Comparison of ENCODE assay signal across 21 mouse cellular contexts in genomic region chr15:97760952-97761351, GRCm38 (mm10). TPM values are rescaled to one million over a fixed set of nuclear protein-coding genes. Genes with fewer than 3 reads are reported as not detected.
DNase-seq lines count a peak whose midpoint lies in the region; ATAC-seq and TF ChIP-seq lines count a peak whose summit lies in the region.
"Had no signal": no experiment of that assay in that cellular context is flagged by ENCODE, and none has a peak within 500 bp of the region (broad histone marks: within the 10 kb centered on the region; RNA-seq: fewer than 3 reads in every experiment).

No protein-coding gene starts in this region.

- H3K9ac ChIP-seq in intestine, embryonic 14.5 days (ENCODE audit: low read length), result no peak overlapping the region
- no peak overlapping the region for H3K9ac ChIP-seq in intestine, embryonic 16.5 days (ENCODE audit: low read depth, low read length)
- H3K9ac ChIP-seq in lung, embryonic 14.5 days, result no peak overlapping the region
- no peak overlapping the region for H3K9ac ChIP-seq in lung, postnatal 0 days (replicated peaks; ENCODE audit: low read depth)
- H3K9ac ChIP-seq in liver, embryonic 13.5 days, result no peak overlapping the region
- H3K9ac ChIP-seq in stomach, embryonic 16.5 days (ENCODE audit: low read length), result no peak overlapping the region
- H3K9ac ChIP-seq: embryonic facial prominence, embryonic 15.5 days had no signal

- H3K4me1 ChIP-seq in intestine, embryonic 14.5 days (replicated peaks; ENCODE audit: control insufficient read depth, insufficient read depth, low read length), result no peaks in the 10 kb centered on the region
- 0 out of 2 replicates have a peak, but pooled peaks cover 2% of the 10 kb centered on the region for H3K4me1 ChIP-seq in intestine, embryonic 16.5 days (ENCODE audit: control insufficient read depth, insufficient read depth, low read length)
- peaks cover 12% of the 10 kb centered on the region; the same call in 1 of the 2 replicates for H3K4me1 ChIP-seq in lung, embryonic 14.5 days (ENCODE audit: insufficient read depth)
- H3K4me1 ChIP-seq in lung, postnatal 0 days (ENCODE audit: insufficient read depth, low read depth, low read length), result peaks cover 10% of the 10 kb centered on the region
- H3K4me1 ChIP-seq in liver, embryonic 13.5 days (replicated peaks), result peaks cover 8% of the 10 kb centered on the region; the same call in 1 of the 2 replicates
- H3K4me1 ChIP-seq in stomach, embryonic 16.5 days (ENCODE audit: control insufficient read depth, insufficient read depth, low read length), result no peaks in the 10 kb centered on the region

- no peaks in the 10 kb centered on the region for H3K9me3 ChIP-seq in intestine, embryonic 14.5 days (ENCODE audit: control insufficient read depth, low read length)
- no peaks in the 10 kb centered on the region for H3K9me3 ChIP-seq in intestine, embryonic 16.5 days (ENCODE audit: control insufficient read depth, low read length)
- no peaks in the 10 kb centered on the region for H3K9me3 ChIP-seq in lung, embryonic 14.5 days (ENCODE audit: low read depth, low read length)
- H3K9me3 ChIP-seq in lung, postnatal 0 days (ENCODE audit: low read length), result no peaks in the 10 kb centered on the region
- H3K9me3 ChIP-seq in liver, embryonic 13.5 days (replicated peaks), result no peaks in the 10 kb centered on the region
- H3K9me3 ChIP-seq in stomach, embryonic 16.5 days (replicated peaks; ENCODE audit: control insufficient read depth, low read length), result no peaks in the 10 kb centered on the region
- H3K9me3 ChIP-seq: embryonic facial prominence, embryonic 15.5 days; forebrain, embryonic 10.5 days; G1E had no signal

- TF ChIP-seq CTCF in lung, embryonic 14.5 days (IDR thresholded peaks at IDR 0.05; ENCODE audit: low read depth), result no peak
- TF ChIP-seq CTCF in lung, postnatal 0 days (IDR thresholded peaks at IDR 0.05), result no peak

- intact Hi-C loops in left cerebral cortex, postnatal 36 days (cut with DNase I), result no loop called here

- no peak overlapping the region for H3K27ac ChIP-seq in intestine, embryonic 14.5 days (ENCODE audit: low read depth)
- no peak overlapping the region for H3K27ac ChIP-seq in intestine, embryonic 16.5 days (ENCODE audit: low read length)
- no peak overlapping the region for H3K27ac ChIP-seq in lung, embryonic 14.5 days (ENCODE audit: low read depth)
- H3K27ac ChIP-seq in lung, postnatal 0 days (ENCODE audit: low read length), result no peak overlapping the region
- H3K27ac ChIP-seq in liver, embryonic 13.5 days, result no peak overlapping the region
- H3K27ac ChIP-seq in stomach, embryonic 16.5 days (ENCODE audit: low read length), result no peak overlapping the region
- H3K27ac ChIP-seq: embryonic facial prominence, embryonic 15.5 days; forebrain, embryonic 10.5 days had no signal

- 75% methylated on average over 5 of the region's 5 CpGs for WGBS in intestine, embryonic 14.5 days
- WGBS in intestine, embryonic 16.5 days, result 66% methylated on average over 5 of the region's 5 CpGs
- 62% methylated on average over 5 of the region's 5 CpGs for WGBS in lung, embryonic 14.5 days
- 63% methylated on average over 5 of the region's 5 CpGs for WGBS in lung, postnatal 0 days
- WGBS in liver, embryonic 13.5 days (ENCODE audit: insufficient replicate concordance), result 55% methylated on average over 5 of the region's 5 CpGs
- 57% methylated on average over 5 of the region's 5 CpGs for WGBS in stomach, embryonic 16.5 days

- no peak overlapping the region for H3K4me3 ChIP-seq in intestine, embryonic 14.5 days (ENCODE audit: low read depth, low read length)
- H3K4me3 ChIP-seq in intestine, embryonic 16.5 days (ENCODE audit: low read length), result no peak overlapping the region
- no peak overlapping the region for H3K4me3 ChIP-seq in lung, embryonic 14.5 days (ENCODE audit: low read depth, low read length)
- H3K4me3 ChIP-seq in lung, postnatal 0 days (ENCODE audit: low read depth, low read length), result no peak overlapping the region
- H3K4me3 ChIP-seq in liver, embryonic 13.5 days (replicated peaks), result no peak overlapping the region
- no peak overlapping the region for H3K4me3 ChIP-seq in stomach, embryonic 16.5 days (replicated peaks; ENCODE audit: low read length)
- H3K4me3 ChIP-seq: embryonic facial prominence, embryonic 15.5 days; erythroblast, embryonic 14.5 days; forebrain, embryonic 10.5 days had no signal

- no peaks in the 10 kb centered on the region for H3K36me3 ChIP-seq in intestine, embryonic 14.5 days (ENCODE audit: control insufficient read depth, insufficient read depth, low read length)
- no peaks in the 10 kb centered on the region for H3K36me3 ChIP-seq in intestine, embryonic 16.5 days (ENCODE audit: control insufficient read depth, insufficient read depth, low read length)
- peaks cover 23% of the 10 kb centered on the region; the same call in 1 of the 2 replicates for H3K36me3 ChIP-seq in lung, embryonic 14.5 days (ENCODE audit: insufficient read depth)
- peaks cover 16% of the 10 kb centered on the region; the same call in 1 of the 2 replicates for H3K36me3 ChIP-seq in lung, postnatal 0 days (ENCODE audit: insufficient read depth, low read length)
- H3K36me3 ChIP-seq in liver, embryonic 13.5 days, result no peaks in the 10 kb centered on the region
- no peaks in the 10 kb centered on the region for H3K36me3 ChIP-seq in stomach, embryonic 16.5 days (ENCODE audit: control insufficient read depth, insufficient read depth, low read length)
- H3K36me3 ChIP-seq: embryonic facial prominence, embryonic 15.5 days; forebrain, embryonic 10.5 days; G1E had no signal

- H3K4me2 ChIP-seq in intestine, embryonic 14.5 days (ENCODE audit: low read length), result 0 out of 2 replicates have a peak overlapping the region, but pooled peaks have one; percentile 6
- no peak overlapping the region for H3K4me2 ChIP-seq in intestine, embryonic 16.5 days (ENCODE audit: low read depth, low read length)
- peak overlapping the region; percentile 12; the same call in 1 of the 2 replicates for H3K4me2 ChIP-seq in lung, embryonic 14.5 days
- H3K4me2 ChIP-seq in lung, postnatal 0 days (replicated peaks; ENCODE audit: low read depth, low read length), result no peak overlapping the region
- peak overlapping the region; percentile 14; the same call in 1 of the 2 replicates for H3K4me2 ChIP-seq in liver, embryonic 13.5 days
- H3K4me2 ChIP-seq in stomach, embryonic 16.5 days (ENCODE audit: low read depth, low read length), result peak overlapping the region; percentile 10; the same call in 1 of the 2 replicates
- H3K4me2 ChIP-seq: embryonic facial prominence, embryonic 15.5 days; heart, embryonic 11.5 days had no signal

- ATAC-seq in intestine, embryonic 14.5 days (replicated peaks; ENCODE audit: low FRiP score, low TSS enrichment, low read depth), result no peak
- ATAC-seq in intestine, embryonic 16.5 days, result no peak
- ATAC-seq in lung, embryonic 14.5 days (ENCODE audit: insufficient read depth), result no peak
- no peak for ATAC-seq in lung, postnatal 0 days
- no peak for ATAC-seq in liver, embryonic 13.5 days (ENCODE audit: low read depth)
- ATAC-seq in stomach, embryonic 16.5 days (ENCODE audit: insufficient read depth, low FRiP score), result no peak
- ATAC-seq: forebrain, embryonic 14.5 days; hindbrain, embryonic 16.5 days had no signal

- no peak for TF ChIP-seq EP300 in lung, postnatal 0 days (IDR thresholded peaks at IDR 0.05)

- no peaks in the 10 kb centered on the region for H3K27me3 ChIP-seq in intestine, embryonic 14.5 days (replicated peaks; ENCODE audit: control insufficient read depth, insufficient read depth, low read length)
- H3K27me3 ChIP-seq in intestine, embryonic 16.5 days (replicated peaks; ENCODE audit: control insufficient read depth, insufficient read depth, low read length), result no peaks in the 10 kb centered on the region
- H3K27me3 ChIP-seq in lung, embryonic 14.5 days (ENCODE audit: insufficient read depth, low read length), result no peaks in the 10 kb centered on the region
- no peaks in the 10 kb centered on the region for H3K27me3 ChIP-seq in lung, postnatal 0 days (replicated peaks; ENCODE audit: insufficient read depth, low read length)
- peaks cover 26% of the 10 kb centered on the region for H3K27me3 ChIP-seq in liver, embryonic 13.5 days
- H3K27me3 ChIP-seq in stomach, embryonic 16.5 days (ENCODE audit: control insufficient read depth, insufficient read depth, low read length), result peaks cover 2% of the 10 kb centered on the region; the same call in 1 of the 2 replicates

- no peak for DNase-seq in intestine, embryonic 14.5 days (ENCODE audit: low spot score)
- no peak for DNase-seq in lung, embryonic 14.5 days
- DNase-seq in lung, postnatal 0 days (ENCODE audit: low spot score), result no peak
- no peak for DNase-seq in liver, embryonic 13.5 days
- no peak for DNase-seq in left cerebral cortex, postnatal 36 days (ENCODE audit: low spot score in 2 of 2)
- DNase-seq: adrenal gland, adult 8-10 months; adrenal gland, postnatal 36 days; cerebellum, adult 8-10 months; embryo, embryonic 11 days; gastrocnemius, postnatal 36 days; heart, adult 11 months had no signal

RNA-seq across cellular contexts. Expression of gene Rapgef3, which starts 6.8 kb away (rescaled TPM):
- polyA plus RNA-seq in intestine, embryonic 14.5 days (2014; fragmentation: Nextera tagmentation; extraction: Ambion mirVana), result 6.3 and 8.7 TPM in 2 replicates
- 7.9 and 8.5 TPM in 2 replicates for polyA plus RNA-seq in intestine, embryonic 16.5 days (2015; fragmentation: Nextera tagmentation; extraction: Ambion mirVana)
- 14.3 and 17.5 TPM in 2 replicates for polyA plus RNA-seq in lung, embryonic 14.5 days (2014; fragmentation: Nextera tagmentation; extraction: Ambion mirVana)
- polyA plus RNA-seq in lung, postnatal 0 days (2015; fragmentation: Nextera tagmentation; extraction: Ambion mirVana), result 18.7 and 25.5 TPM in 2 replicates
- polyA plus RNA-seq in liver, embryonic 13.5 days (2015; fragmentation: Nextera tagmentation; extraction: Ambion mirVana), result 1.2 and 1.8 TPM in 2 replicates
- 9.4 and 12.6 TPM in 2 replicates for polyA plus RNA-seq in stomach, embryonic 16.5 days (2015; fragmentation: Nextera tagmentation; extraction: Ambion mirVana)
- 10 to 100 TPM; 35.7 to 52.9 TPM for total RNA-seq in left cerebral cortex, postnatal 36 days (2021)
- polyA plus RNA-seq: erythroblast, embryonic 14.5 days had no signal

RNA-seq across cellular contexts. Expression of gene Slc48a1, which starts 17.4 kb away (rescaled TPM):
- polyA plus RNA-seq in intestine, embryonic 14.5 days (2014; fragmentation: Nextera tagmentation; extraction: Ambion mirVana), result 22.5 and 26.7 TPM in 2 replicates
- 25.4 and 26.9 TPM in 2 replicates for polyA plus RNA-seq in intestine, embryonic 16.5 days (2015; fragmentation: Nextera tagmentation; extraction: Ambion mirVana)
- 25.3 and 32.7 TPM in 2 replicates for polyA plus RNA-seq in lung, embryonic 14.5 days (2014; fragmentation: Nextera tagmentation; extraction: Ambion mirVana)
- 69.5 and 75.7 TPM in 2 replicates for polyA plus RNA-seq in lung, postnatal 0 days (2015; fragmentation: Nextera tagmentation; extraction: Ambion mirVana)
- polyA plus RNA-seq in liver, embryonic 13.5 days (2015; fragmentation: Nextera tagmentation; extraction: Ambion mirVana), result 89.5 and 101 TPM in 2 replicates
- polyA plus RNA-seq in stomach, embryonic 16.5 days (2015; fragmentation: Nextera tagmentation; extraction: Ambion mirVana), result 36.5 and 39.3 TPM in 2 replicates
- total RNA-seq in left cerebral cortex, postnatal 36 days (2021), result 100 to 1,000 TPM; 165 to 196 TPM

RNA-seq across cellular contexts. Expression of gene Endou, which starts 29.8 kb away (rescaled TPM):
- polyA plus RNA-seq in intestine, embryonic 14.5 days (2014; fragmentation: Nextera tagmentation; extraction: Ambion mirVana), result not detected in 2 replicates
- 0.09 and 0.22 TPM in 2 replicates for polyA plus RNA-seq in intestine, embryonic 16.5 days (2015; fragmentation: Nextera tagmentation; extraction: Ambion mirVana)
- 0.20 TPM in 1 of 2 replicates, not detected in the other for polyA plus RNA-seq in lung, embryonic 14.5 days (2014; fragmentation: Nextera tagmentation; extraction: Ambion mirVana)
- 2.1 and 2.9 TPM in 2 replicates for polyA plus RNA-seq in lung, postnatal 0 days (2015; fragmentation: Nextera tagmentation; extraction: Ambion mirVana)
- polyA plus RNA-seq in liver, embryonic 13.5 days (2015; fragmentation: Nextera tagmentation; extraction: Ambion mirVana), result 0.07 TPM in 1 of 2 replicates, not detected in the other
- 6.4 and 18.3 TPM in 2 replicates for polyA plus RNA-seq in stomach, embryonic 16.5 days (2015; fragmentation: Nextera tagmentation; extraction: Ambion mirVana)
- total RNA-seq in left cerebral cortex, postnatal 36 days (2021), result 1 to 10 TPM; 2.8 to 2.9 TPM
- polyA plus RNA-seq: embryonic facial prominence, embryonic 11.5 days; erythroblast, embryonic 14.5 days; G1E; heart, embryonic 11.5 days had no signal

RNA-seq across cellular contexts. Expression of gene Rpap3, which starts 55.3 kb away (rescaled TPM):
- 34.1 and 36.4 TPM in 2 replicates for polyA plus RNA-seq in intestine, embryonic 14.5 days (2014; fragmentation: Nextera tagmentation; extraction: Ambion mirVana)
- 17.5 and 18.8 TPM in 2 replicates for polyA plus RNA-seq in intestine, embryonic 16.5 days (2015; fragmentation: Nextera tagmentation; extraction: Ambion mirVana)
- polyA plus RNA-seq in lung, embryonic 14.5 days (2014; fragmentation: Nextera tagmentation; extraction: Ambion mirVana), result 37.8 and 40.7 TPM in 2 replicates
- 14.3 and 15.5 TPM in 2 replicates for polyA plus RNA-seq in lung, postnatal 0 days (2015; fragmentation: Nextera tagmentation; extraction: Ambion mirVana)
- 13.1 and 17.4 TPM in 2 replicates for polyA plus RNA-seq in liver, embryonic 13.5 days (2015; fragmentation: Nextera tagmentation; extraction: Ambion mirVana)
- 20.5 and 20.6 TPM in 2 replicates for polyA plus RNA-seq in stomach, embryonic 16.5 days (2015; fragmentation: Nextera tagmentation; extraction: Ambion mirVana)
- 10 to 100 TPM; 27.1 to 28.2 TPM for total RNA-seq in left cerebral cortex, postnatal 36 days (2021)

Comparison
In these comparisons a context has a peak if more than half of its experiments do, and no peak if none do; other contexts are left out.
1. H3K4me2 ChIP-seq: peak in intestine, embryonic 14.5 days (single experiment), lung, embryonic 14.5 days (single experiment), liver, embryonic 13.5 days (single experiment) and stomach, embryonic 16.5 days (single experiment); none in intestine, embryonic 16.5 days (single experiment) and lung, postnatal 0 days (single experiment).